Mouse (Mus musculus) cerebellum, adult 2 months (tissue): Measurements from ENCODE around the gene Tubb4a. TPM values are rescaled to one million over a fixed set of nuclear protein-coding genes. Genes with fewer than 3 reads are reported as not detected.

Source experiments
- DNase-seq, 2 experiments: peaks; one replicate each; pipeline ENCODE4 v3.0.0; 2021
- H3K27ac ChIP-seq: fragments of 200-500 bp; 2 replicates; pipeline ENCODE4 v1.5.1; 2012; ENCODE audit warnings: low read length, control low read depth, inconsistent platforms; ENCODE audit not compliant: insufficient read depth
- H3K27me3 ChIP-seq: fragments of 200-500 bp; 2 replicates; pipeline ENCODE4 v1.6.1; 2012; ENCODE audit warnings: inconsistent platforms, mild to moderate bottlenecking, low read length, moderate library complexity; ENCODE audit not compliant: control insufficient read depth, insufficient read depth
- H3K4me1 ChIP-seq: fragments of 200-500 bp; 2 replicates; pipeline ENCODE4 v1.6.1; 2011; ENCODE audit warnings: low read length; ENCODE audit not compliant: control insufficient read depth, insufficient read depth
- H3K4me3 ChIP-seq: fragments of 200-500 bp; replicated peaks from 2 replicates; pipeline ENCODE3; 2011; ENCODE audit warnings: mild to moderate bottlenecking, low read depth, low read length, control low read depth; ENCODE audit not compliant: insufficient read depth
- CTCF ChIP-seq: fragments of 200-500 bp; IDR thresholded peaks from 2 replicates; pipeline ENCODE4 v1.5.1; 2011; ENCODE audit warnings: low read depth, mild to moderate bottlenecking, control low read depth, low read length, moderate library complexity, borderline replicate concordance; ENCODE audit not compliant: insufficient read depth
- POLR2A ChIP-seq: fragments of 200-500 bp; IDR thresholded peaks from 2 replicates; pipeline ENCODE4 v1.6.1; 2011; ENCODE audit warnings: low read length, control low read depth, borderline replicate concordance; ENCODE audit not compliant: insufficient read depth
- WGBS: fragments of 180-500 bp; shearing (Covaris S2); methylation state at CpG from one replicate; pipeline ENCODE4 v1.1.7; 2018; 5-methylcytosine and 5-hydroxymethylcytosine counted together
- polyA plus RNA-seq: library from polyadenylated mRNA; depleted of rRNA; stranded (reverse); fragments of >200 nt; gene quantifications from 2 replicates; pipeline ENCODE4 v1.2.3, GENCODE M21; 2012

Tubb4a gene
- polyA plus RNA-seq, 1 experiment: 1,121 TPM

DNA sequence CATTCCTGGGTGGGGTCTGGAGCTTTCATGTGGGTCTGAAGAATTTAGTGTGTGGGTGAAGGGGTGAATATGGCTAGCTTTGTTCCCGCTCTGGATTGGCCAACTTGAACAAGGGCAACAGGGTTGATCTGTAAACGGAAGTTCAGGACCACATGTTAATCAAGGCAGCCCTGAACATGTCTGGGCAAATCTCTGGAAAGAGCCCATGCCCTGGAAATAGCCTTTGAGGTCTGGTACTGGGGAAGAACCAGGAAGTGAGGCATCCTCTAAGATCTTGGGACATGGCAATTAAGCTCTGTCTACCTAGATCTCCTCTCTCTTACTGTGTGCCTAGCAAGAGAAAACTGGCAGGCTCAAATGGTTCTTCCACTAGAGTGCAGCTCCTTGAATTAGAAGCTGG lies 34.3 kb upstream of the Tubb4a start:
- no peaks in the 10 kb centered on the region for H3K4me1 ChIP-seq
- TF ChIP-seq POLR2A (no peak), CTCF (no peak)
- H3K27ac ChIP-seq: no peak overlapping the region
- WGBS: 91% methylated on average over 2 of the region's 2 CpGs
- H3K4me3 ChIP-seq: no peak overlapping the region
- no peak for DNase-seq
- no peaks in the 10 kb centered on the region for H3K27me3 ChIP-seq

DNA sequence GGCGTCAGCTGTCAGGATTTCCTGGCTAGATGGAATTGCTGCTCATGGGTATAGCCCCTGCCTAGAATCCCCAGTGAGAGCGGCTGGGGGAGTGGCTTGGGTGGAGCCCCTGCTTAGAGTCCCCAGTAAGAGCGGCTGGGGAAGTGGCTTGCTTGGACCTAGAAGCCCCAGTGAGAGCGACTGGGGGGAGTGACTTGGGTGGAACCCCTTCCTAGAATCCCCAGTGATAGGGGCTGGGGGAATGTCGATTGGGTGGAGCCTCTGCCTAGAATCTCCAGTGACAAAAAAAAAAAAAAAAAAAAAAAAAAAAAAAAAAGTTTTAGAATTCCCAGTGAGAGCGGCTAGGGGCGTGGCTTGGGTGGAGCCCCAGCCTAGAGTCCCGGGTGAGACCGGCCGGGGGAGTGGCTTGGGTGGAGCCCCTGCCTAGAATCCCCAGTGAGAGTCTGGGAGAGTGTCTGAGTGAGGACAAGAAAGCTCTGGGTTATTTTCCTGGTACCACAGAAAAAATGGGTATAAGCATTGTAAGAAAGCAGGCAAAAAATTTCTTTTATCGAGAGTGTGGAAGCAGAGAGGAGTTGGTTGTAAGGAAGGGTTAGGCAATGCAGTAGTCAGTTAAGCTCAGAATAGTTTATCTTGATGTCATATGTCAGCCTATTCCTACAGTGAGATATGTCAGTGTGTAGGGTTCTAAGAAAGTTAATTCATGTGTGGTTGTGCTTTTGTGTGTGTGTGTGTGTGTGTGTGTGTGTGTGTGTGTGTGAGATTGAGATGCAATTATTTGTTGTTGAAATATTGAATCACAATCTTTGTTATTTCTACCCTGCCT lies 31.2 kb upstream of the Tubb4a start:
- no peak for TF ChIP-seq POLR2A
- TF ChIP-seq CTCF: no peak
- WGBS: 5% methylated on average over 11 of the region's 11 CpGs
- no peaks in the 10 kb centered on the region for H3K4me1 ChIP-seq
- H3K27me3 ChIP-seq: no peaks in the 10 kb centered on the region
- H3K27ac ChIP-seq: no peak overlapping the region
- DNase-seq: no peak
- H3K4me3 ChIP-seq: no peak overlapping the region

DNA sequence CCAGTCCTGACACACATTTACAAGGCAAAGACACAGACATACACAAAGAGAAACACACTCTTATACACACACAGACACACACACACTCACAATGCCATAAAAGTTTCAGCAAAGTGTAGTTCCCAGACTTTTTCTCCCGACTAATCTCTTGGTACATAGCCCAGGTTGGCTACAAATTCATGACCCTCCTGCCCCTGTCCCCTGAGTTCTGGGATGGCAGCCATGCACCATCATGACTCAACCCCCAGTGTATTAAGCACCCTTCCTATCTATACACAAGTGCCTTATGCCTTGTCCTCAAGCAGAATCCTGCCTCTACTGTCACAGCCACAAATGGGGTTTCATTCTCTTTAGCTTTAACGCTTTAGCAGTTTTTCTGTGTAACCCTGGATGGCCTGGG lies 29.2 kb upstream of the Tubb4a start:
- no peak for DNase-seq
- Histone ChIP-seq H3K27ac (no peak overlapping the region), H3K27me3 (no peaks in the 10 kb centered on the region), H3K4me1 (no peaks in the 10 kb centered on the region), H3K4me3 (no peak overlapping the region)
- 41% methylated on average over 2 of the region's 2 CpGs for WGBS
- TF ChIP-seq CTCF: no peak
- no peak for TF ChIP-seq POLR2A

DNA sequence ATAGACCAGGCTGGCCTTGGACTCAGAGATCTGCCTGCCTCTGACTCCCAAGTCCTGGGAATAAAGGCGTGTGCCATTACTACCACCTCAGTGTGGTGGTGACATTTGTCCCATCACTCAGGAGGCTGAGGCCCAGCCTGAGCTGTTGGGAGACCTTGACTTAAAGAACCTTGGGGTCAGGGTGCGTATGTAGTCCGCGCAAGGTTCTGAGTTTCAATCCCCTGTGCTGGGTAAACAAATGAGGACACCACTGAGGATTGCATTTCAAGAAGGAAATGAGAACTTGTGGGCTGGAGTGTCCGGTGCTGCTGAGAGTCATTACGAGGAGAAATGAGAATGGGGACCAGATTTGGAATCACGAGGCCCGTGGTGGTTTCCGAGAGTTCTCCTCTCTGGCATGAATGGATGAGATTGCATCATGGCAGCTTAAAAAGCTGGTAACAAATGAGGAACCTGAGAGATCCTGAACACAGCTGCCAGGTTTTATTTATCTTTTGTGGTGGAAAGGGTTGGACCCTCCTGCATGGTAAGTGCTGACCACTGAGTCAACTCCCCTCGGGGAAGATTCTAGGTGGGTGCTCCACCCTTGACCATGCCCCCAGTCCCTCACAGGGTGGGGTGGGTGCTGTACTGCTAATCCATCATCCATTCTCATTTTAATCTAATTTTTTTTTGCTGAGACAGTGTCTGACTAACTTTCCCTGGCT lies 25.3 kb upstream of the Tubb4a start:
- no peak overlapping the region for H3K27ac ChIP-seq
- TF ChIP-seq POLR2A (no peak), CTCF (no peak)
- 92% methylated on average over 10 of the region's 10 CpGs for WGBS
- H3K4me1 ChIP-seq: no peaks in the 10 kb centered on the region; the same call in 1 of the 2 replicates
- no peak overlapping the region for H3K4me3 ChIP-seq
- no peaks in the 10 kb centered on the region for H3K27me3 ChIP-seq
- DNase-seq: no peak

DNA sequence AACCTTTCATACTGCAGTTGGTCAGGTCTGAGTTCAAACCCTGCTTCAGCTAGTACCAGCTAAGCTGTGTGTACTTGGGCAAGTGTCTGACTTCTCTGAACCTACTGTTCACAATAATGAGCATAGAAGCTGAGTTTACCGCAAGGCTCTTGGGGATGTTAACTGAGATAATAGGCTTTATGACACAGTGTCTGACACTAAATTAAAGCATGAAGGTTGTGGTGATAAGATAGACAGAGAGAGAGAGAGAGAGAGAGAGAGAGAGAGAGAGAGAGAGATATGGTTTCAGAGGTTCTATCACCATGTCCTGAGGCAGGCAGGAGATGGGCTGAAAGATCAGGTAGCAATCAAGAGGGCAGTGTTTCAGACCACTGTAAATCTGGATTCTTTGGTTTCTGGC lies 22.4 kb upstream of the Tubb4a start:
- 94% methylated on average over 1 of the region's 1 CpGs for WGBS
- H3K4me1 ChIP-seq: peaks cover 5% of the 10 kb centered on the region; the same call in 1 of the 2 replicates
- no peak overlapping the region for H3K27ac ChIP-seq
- H3K27me3 ChIP-seq: no peaks in the 10 kb centered on the region
- TF ChIP-seq POLR2A (no peak), CTCF (no peak)
- H3K4me3 ChIP-seq: no peak overlapping the region
- no peak for DNase-seq

DNA sequence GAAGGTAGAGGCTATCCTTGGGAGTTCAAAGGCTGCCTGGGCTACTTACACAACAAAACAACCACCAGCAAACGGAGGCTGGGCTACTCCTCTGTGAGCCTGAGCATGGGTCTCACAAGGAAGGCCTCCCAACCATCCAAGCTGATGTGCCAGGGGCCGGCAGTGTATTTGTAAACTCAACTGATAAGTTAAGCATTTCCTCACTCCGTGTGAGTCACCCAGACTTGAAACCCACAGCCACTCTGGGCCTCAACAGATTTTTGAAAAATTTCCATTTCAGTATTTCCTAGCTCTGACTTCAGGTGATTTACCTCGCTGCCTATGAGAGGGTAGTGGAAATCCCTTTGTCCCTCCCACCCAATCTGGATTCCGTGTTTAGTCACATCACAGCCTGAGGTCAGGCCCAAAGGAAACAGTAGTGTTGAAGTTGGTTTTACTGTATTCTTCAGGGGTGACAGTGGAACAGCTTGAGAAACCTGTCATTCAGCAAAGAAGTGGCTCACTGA lies 21.1 kb upstream of the Tubb4a start:
- Histone ChIP-seq H3K27me3 (no peaks in the 10 kb centered on the region), H3K4me3 (no peak overlapping the region), H3K4me1 (peaks cover 5% of the 10 kb centered on the region; the same call in 1 of the 2 replicates), H3K27ac (no peak overlapping the region)
- WGBS: 83% methylated on average over 5 of the region's 5 CpGs
- TF ChIP-seq POLR2A (no peak), CTCF (no peak)
- DNase-seq: no peak

DNA sequence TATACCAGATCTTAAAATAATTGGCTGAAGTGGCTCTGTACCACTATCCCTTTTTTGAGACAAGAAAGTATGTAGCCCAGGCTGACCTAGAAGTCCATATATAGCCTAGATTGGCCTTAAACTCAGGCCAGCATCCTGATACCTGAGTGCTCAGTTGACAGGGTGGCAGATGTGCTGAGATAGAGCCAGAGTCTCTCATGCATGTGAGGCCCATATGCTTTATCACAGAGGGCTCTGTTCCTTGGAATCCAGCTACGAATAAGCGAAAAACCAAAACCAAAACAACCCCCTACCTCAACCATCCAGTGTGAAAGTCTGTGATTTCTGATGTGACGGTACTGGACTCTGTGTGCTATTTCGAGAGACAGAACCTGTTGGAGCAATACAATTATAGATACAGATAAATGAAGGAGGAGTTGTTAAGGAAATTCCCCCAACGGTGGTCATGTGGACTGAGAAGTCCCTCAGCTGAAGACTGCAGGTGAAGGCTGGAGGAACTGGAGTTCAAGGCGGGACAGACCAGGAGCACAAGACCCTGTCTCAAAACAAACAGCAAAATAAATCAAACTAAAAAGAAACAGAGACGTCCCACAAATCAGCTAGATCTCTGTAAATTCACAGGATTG lies 20.6 kb upstream of the Tubb4a start:
- WGBS: 50% methylated on average over 7 of the region's 7 CpGs
- no peak for DNase-seq
- Histone ChIP-seq H3K27me3 (no peaks in the 10 kb centered on the region), H3K27ac (no peak overlapping the region), H3K4me1 (peaks cover 5% of the 10 kb centered on the region; the same call in 1 of the 2 replicates), H3K4me3 (no peak overlapping the region)
- TF ChIP-seq CTCF (no peak), POLR2A (no peak)
